Mouse (Mus musculus) brain, embryonic 18.5 days (tissue): ENCODE results near the gene Gm10153.
"Not testable (repeated sequence)": the region's sequence is repeated elsewhere in the genome, so short reads cannot be mapped to it uniquely, and the experiment has no call there.

Experiments
- DNase-seq: peaks from one replicate; pipeline ENCODE4 v3.0.0-alpha.2; 2012; ENCODE audit warnings: low read depth, low spot score

The Gm10153 gene

GRCm38 (mm10) chr7:142144507-142144906 lies 45.7 kb downstream of the Gm10153 start, which contains the start of gene Gm45337:
TSS of gene Gm45337 (minus strand) at chr7:142144607.
- no peak for DNase-seq

GRCm38 (mm10) chr7:142143506-142144010 lies 46.6 kb downstream of the Gm10153 start:
- DNase-seq: not testable (repeated sequence)

- no peak for DNase-seq
Observed at GRCm38 (mm10) chr7:142140696-142141095, 49.5 kb downstream of the Gm10153 start.
